Mouse (Mus musculus): ENCODE measurements around the gene Tars2. TPM values are rescaled to one million over a fixed set of nuclear protein-coding genes. Genes with fewer than 3 reads are reported as not detected.

Tars2 gene
- polyA plus RNA-seq, 1 experiment from 2014 or later, result 41.3 TPM

DNA sequence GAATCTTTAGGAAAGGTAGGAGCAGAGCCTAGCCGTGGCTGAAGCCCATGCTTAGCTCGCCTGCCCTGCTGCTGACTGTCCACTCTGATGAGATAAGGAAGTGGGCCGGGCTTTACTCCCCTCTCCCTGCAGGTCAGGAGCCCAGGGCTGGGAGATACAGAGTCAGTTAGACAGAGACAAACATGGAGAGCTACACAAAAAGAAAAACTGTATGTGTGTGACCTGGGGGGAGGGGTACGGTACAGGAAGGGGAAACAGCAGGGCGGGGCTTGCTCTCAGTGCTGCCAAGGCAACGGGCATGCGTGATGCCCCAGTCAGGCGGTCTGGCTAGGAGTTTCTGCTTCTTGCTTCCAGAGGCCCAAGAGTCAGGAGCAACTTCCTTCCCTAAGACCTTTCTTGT lies 19.6 kb downstream of the Tars2 start:
- H3K27me3 ChIP-seq (ENCODE audit: control insufficient read depth, insufficient read depth, low read length), result no peaks in the 10 kb centered on the region
- H3K27ac ChIP-seq (ENCODE audit: low read length), result peak overlapping the region; percentile 93
- WGBS, result 24% methylated on average over 8 of the region's 8 CpGs
- H3K4me2 ChIP-seq (ENCODE audit: low read depth, low read length), result peak overlapping the region; percentile 56
- H3K4me1 ChIP-seq (ENCODE audit: control insufficient read depth, insufficient read depth, low read length), result peaks cover 40% of the 10 kb centered on the region
- ATAC-seq (replicated peaks; ENCODE audit: extremely low read depth, insufficient read depth, low FRiP score), result peak; percentile 49
- peak overlapping the region; percentile 30 for H3K4me3 ChIP-seq (ENCODE audit: low read length)
- H3K9ac ChIP-seq (ENCODE audit: low read length), result peak overlapping the region; percentile 57
- no peaks in the 10 kb centered on the region for H3K9me3 ChIP-seq (replicated peaks; ENCODE audit: control insufficient read depth, low read length)
- peaks cover 22% of the 10 kb centered on the region for H3K36me3 ChIP-seq (ENCODE audit: control insufficient read depth, insufficient read depth)

DNA sequence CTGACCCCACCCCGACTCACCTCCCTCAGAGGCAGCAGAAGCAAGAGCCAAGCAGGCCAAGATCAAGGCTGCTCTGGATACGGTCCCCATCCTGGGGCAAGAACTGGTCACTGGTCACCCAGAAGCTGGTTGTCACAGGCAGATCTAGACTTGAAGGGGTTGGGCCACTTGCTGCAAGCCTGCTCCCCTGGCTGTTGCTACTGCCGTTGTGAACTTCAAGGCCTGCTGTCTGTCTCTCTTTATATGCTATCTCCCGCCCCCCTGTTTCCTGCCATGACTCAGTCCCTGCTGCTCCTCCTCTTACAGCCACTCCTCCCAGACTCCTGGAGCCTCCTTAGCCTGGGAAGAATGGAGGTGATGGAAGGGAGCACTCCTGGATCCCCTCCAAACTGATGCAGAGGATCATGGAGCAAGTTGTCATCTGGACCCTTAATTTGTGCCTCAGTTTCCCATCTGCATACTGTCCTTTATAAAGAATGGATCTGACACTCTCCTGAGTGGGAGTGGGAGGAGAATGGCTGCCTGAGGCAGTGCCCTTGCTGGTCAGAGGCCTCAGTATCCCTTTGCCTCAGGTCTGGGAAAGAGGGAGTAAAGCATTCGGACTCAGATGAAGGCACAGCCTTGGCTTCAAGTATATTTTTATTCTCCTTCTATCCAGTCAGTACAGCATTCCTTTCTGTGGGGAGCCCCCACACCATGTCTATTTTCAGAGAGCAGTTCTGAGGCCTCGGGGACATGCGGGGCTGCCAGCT lies 20.5 kb downstream of the Tars2 start, which contains the start of gene Ecm1:
Gene Ecm1, minus strand, starts transcription at position 217 of the 752 bp plus-strand sequence.
- Histone ChIP-seq H3K4me1 (ENCODE audit: control insufficient read depth, insufficient read depth, low read length) (peaks cover 40% of the 10 kb centered on the region), H3K27me3 (ENCODE audit: control insufficient read depth, insufficient read depth, low read length) (no peaks in the 10 kb centered on the region), H3K9me3 (replicated peaks; ENCODE audit: control insufficient read depth, low read length) (no peaks in the 10 kb centered on the region), H3K9ac (ENCODE audit: low read length) (peak within 1 kb of the TSS; percentile 57), H3K36me3 (ENCODE audit: control insufficient read depth, insufficient read depth) (peaks cover 19% of the 10 kb centered on the region), H3K4me2 (ENCODE audit: low read depth, low read length) (peak within 1 kb of the TSS; percentile 56), H3K27ac (ENCODE audit: low read length) (peak within 1 kb of the TSS; percentile 93), H3K4me3 (ENCODE audit: low read length) (peak within 1 kb of the TSS; percentile 30)
- WGBS, result 32% methylated on average over 7 of the region's 7 CpGs
- peak; percentile 63 for ATAC-seq (replicated peaks; ENCODE audit: extremely low read depth, insufficient read depth, low FRiP score)

DNA sequence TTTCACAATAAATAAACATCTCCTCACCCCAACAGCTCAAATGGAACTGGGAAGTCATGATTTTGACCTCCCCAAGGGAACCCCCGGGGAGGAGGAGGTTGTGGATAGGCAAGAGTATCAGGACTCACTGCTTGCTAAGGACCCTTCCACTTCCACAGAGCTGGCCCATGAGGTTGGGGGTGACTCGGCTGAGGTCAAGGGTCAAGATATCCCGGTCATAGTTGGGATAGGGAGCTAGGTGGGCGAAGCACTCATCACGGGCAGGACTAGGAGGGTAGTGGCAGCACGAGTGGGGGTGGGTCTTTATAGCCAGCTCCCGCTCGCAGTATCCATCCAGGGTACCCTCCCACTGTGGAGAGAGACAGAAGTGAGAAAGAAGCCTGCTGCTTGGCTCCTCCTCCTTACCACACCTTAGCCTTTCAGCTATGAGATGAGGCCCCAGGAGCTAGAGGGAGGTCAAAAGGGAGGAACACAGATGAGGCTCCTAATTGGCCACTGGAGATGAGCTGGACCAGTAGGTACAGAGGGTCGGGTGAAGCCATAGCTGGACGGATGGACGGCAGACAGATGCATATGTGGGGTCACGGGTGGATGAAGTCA lies 24.8 kb downstream of the Tars2 start:
- H3K4me2 ChIP-seq (ENCODE audit: low read depth, low read length), result no peak overlapping the region
- H3K9me3 ChIP-seq (replicated peaks; ENCODE audit: control insufficient read depth, low read length), result no peaks in the 10 kb centered on the region
- 84% methylated on average over 12 of the region's 12 CpGs for WGBS
- no peak for ATAC-seq (replicated peaks; ENCODE audit: extremely low read depth, insufficient read depth, low FRiP score)
- no peak overlapping the region for H3K4me3 ChIP-seq (ENCODE audit: low read length)
- no peak overlapping the region for H3K9ac ChIP-seq (ENCODE audit: low read length)
- H3K27ac ChIP-seq (ENCODE audit: low read length), result no peak overlapping the region
- H3K27me3 ChIP-seq (ENCODE audit: control insufficient read depth, insufficient read depth, low read length), result no peaks in the 10 kb centered on the region
- peaks cover 42% of the 10 kb centered on the region for H3K4me1 ChIP-seq (ENCODE audit: control insufficient read depth, insufficient read depth, low read length)
- peaks cover 6% of the 10 kb centered on the region for H3K36me3 ChIP-seq (ENCODE audit: control insufficient read depth, insufficient read depth)

DNA sequence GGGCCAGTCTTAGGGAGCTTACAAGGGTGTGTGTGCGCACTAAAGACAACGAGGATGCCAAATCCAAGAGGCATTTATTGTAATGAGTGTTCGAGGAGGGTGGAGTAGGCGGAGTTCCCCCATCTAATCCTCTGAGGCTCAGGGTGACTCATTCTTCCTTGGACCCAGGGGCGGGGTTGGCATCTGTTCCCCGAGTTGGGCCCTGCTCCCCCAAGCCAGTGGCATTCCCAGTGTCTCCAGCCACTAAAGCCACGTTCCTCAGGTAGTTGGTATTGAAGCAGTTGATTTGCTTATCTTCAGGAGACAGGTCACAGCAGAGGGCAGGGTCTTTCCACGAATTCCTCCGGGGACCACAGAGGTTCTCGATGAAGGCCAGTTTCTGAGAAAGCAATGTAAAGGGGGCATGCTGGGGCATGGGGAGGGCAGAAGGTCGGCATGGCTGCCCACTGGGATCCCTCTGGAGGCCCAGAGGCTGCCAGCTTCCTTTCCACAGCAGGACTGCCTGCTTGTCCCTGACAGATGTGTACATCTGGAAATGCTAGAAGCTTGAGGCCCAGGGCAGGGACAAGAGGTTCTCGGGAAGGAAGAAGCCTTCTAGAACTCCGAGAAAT lies 25.8 kb downstream of the Tars2 start:
- no peak overlapping the region for H3K4me2 ChIP-seq (ENCODE audit: low read depth, low read length)
- WGBS, result 68% methylated on average over 13 of the region's 13 CpGs
- H3K36me3 ChIP-seq (ENCODE audit: control insufficient read depth, insufficient read depth), result peaks cover 6% of the 10 kb centered on the region
- no peak overlapping the region for H3K4me3 ChIP-seq (ENCODE audit: low read length)
- H3K9ac ChIP-seq (ENCODE audit: low read length), result no peak overlapping the region
- no peak for ATAC-seq (replicated peaks; ENCODE audit: extremely low read depth, insufficient read depth, low FRiP score)
- H3K27ac ChIP-seq (ENCODE audit: low read length), result no peak overlapping the region
- H3K9me3 ChIP-seq (replicated peaks; ENCODE audit: control insufficient read depth, low read length), result no peaks in the 10 kb centered on the region
- peaks cover 32% of the 10 kb centered on the region for H3K4me1 ChIP-seq (ENCODE audit: control insufficient read depth, insufficient read depth, low read length)
- H3K27me3 ChIP-seq (ENCODE audit: control insufficient read depth, insufficient read depth, low read length), result no peaks in the 10 kb centered on the region

DNA sequence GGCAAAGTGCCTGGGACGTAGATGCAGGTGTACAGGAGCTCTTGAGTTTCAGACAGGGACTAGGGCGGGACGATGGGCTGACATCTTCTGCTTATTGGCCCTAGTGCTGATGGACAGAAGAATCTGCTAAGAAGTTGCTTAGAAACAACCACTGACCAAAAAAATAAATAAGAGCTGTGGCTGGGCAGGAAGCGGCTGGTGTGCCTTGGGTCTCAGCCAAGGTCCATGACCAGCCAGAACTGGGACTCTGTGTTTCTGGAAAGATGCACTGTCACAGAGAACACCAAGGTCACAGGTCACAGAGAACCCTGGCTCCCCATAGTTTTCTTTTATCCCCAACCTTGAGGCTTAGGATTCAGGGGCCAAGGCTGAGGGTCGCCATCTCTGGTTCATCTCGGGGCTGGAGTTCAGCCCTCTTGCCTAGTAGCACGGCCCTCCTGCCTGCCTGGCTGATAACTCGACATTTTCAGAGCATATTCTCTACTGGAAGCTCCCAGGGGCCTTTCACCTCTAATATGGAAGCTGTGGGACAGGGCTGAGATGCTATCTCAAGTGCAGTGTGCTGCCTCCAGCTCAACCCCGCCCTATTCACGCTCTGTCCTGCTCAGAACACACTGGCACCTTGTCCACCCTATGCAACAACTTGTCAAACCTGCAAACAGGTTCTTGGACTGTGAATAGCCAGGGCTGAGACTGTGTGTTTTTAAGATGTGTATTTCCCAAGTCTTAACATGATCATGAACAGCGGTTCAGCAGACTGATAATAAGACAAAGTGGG lies 27.1 kb downstream of the Tars2 start:
- H3K9me3 ChIP-seq (replicated peaks; ENCODE audit: control insufficient read depth, low read length), result no peaks in the 10 kb centered on the region

DNA sequence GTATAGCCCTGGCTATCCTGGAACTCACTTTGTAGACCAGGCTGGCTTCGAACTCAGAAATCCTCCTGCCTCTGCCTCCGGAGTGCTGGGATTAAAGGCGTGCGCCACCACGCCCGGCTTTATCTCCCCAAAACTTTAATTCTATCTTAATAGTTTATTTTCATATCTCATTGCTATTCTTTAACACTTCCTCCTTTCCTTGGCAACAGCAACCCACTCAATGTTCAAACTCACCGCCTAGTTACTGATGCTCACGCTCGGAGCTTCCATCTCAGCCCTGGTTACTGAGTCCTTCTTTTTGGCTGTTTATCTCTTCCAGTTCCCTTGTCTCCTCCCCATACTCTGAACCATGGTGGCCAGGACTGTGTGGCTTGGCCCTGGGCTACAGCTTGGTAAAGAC lies 27.7 kb downstream of the Tars2 start:
- Histone ChIP-seq H3K9me3 (replicated peaks; ENCODE audit: control insufficient read depth, low read length) (no peaks in the 10 kb centered on the region), H3K36me3 (ENCODE audit: control insufficient read depth, insufficient read depth) (peaks cover 6% of the 10 kb centered on the region), H3K27ac (ENCODE audit: low read length) (peak overlapping the region; percentile 57), H3K9ac (ENCODE audit: low read length) (no peak overlapping the region), H3K4me2 (ENCODE audit: low read depth, low read length) (no peak overlapping the region), H3K4me1 (ENCODE audit: control insufficient read depth, insufficient read depth, low read length) (peaks cover 20% of the 10 kb centered on the region), H3K4me3 (ENCODE audit: low read length) (no peak overlapping the region), H3K27me3 (ENCODE audit: control insufficient read depth, insufficient read depth, low read length) (no peaks in the 10 kb centered on the region)
- WGBS, result 83% methylated on average over 9 of the region's 9 CpGs
- ATAC-seq (replicated peaks; ENCODE audit: extremely low read depth, insufficient read depth, low FRiP score), result no peak

More for the DNA sequence above, 27.1 kb downstream of the Tars2 start:
- H3K27ac ChIP-seq (ENCODE audit: low read length), result peak overlapping the region; percentile 57
- H3K9ac ChIP-seq (ENCODE audit: low read length), result no peak overlapping the region; the same call in 1 of the 2 replicates
- H3K4me3 ChIP-seq (ENCODE audit: low read length), result no peak overlapping the region
- ATAC-seq (replicated peaks; ENCODE audit: extremely low read depth, insufficient read depth, low FRiP score), result no peak
- H3K4me1 ChIP-seq (ENCODE audit: control insufficient read depth, insufficient read depth, low read length), result peaks cover 26% of the 10 kb centered on the region
- peaks cover 6% of the 10 kb centered on the region for H3K36me3 ChIP-seq (ENCODE audit: control insufficient read depth, insufficient read depth)
- no peaks in the 10 kb centered on the region for H3K27me3 ChIP-seq (ENCODE audit: control insufficient read depth, insufficient read depth, low read length)
- H3K4me2 ChIP-seq (ENCODE audit: low read depth, low read length), result no peak overlapping the region
- 64% methylated on average over 11 of the region's 11 CpGs for WGBS

DNA sequence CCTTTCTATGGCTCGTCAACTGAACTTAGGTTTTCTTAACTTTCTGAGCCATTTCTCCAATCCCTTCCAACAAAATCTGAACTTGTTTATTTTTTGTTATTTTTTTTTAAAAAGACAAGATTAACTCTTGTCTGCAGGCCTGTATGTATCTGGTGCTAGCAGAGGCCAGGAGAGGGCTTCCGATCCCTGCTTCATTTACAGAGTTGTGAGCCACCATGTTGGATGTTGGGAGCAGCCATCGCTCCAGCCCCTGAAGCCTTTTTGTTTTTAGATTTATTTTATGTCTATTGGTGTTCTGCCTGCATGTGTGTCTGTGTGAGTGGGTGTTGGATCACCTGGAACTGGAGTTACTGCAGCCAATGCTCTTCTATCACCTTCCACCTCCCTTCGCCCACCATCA lies 28.2 kb downstream of the Tars2 start:
- no peak overlapping the region for H3K4me3 ChIP-seq (ENCODE audit: low read length)
- H3K9me3 ChIP-seq (replicated peaks; ENCODE audit: control insufficient read depth, low read length), result no peaks in the 10 kb centered on the region
- H3K9ac ChIP-seq (ENCODE audit: low read length), result no peak overlapping the region
- H3K36me3 ChIP-seq (ENCODE audit: control insufficient read depth, insufficient read depth), result peaks cover 6% of the 10 kb centered on the region
- 95% methylated on average over 4 of the region's 4 CpGs for WGBS
- H3K27ac ChIP-seq (ENCODE audit: low read length), result no peak overlapping the region
- no peaks in the 10 kb centered on the region for H3K27me3 ChIP-seq (ENCODE audit: control insufficient read depth, insufficient read depth, low read length)
- H3K4me1 ChIP-seq (ENCODE audit: control insufficient read depth, insufficient read depth, low read length), result peaks cover 20% of the 10 kb centered on the region
- no peak for ATAC-seq (replicated peaks; ENCODE audit: extremely low read depth, insufficient read depth, low FRiP score)
- H3K4me2 ChIP-seq (ENCODE audit: low read depth, low read length), result no peak overlapping the region

DNA sequence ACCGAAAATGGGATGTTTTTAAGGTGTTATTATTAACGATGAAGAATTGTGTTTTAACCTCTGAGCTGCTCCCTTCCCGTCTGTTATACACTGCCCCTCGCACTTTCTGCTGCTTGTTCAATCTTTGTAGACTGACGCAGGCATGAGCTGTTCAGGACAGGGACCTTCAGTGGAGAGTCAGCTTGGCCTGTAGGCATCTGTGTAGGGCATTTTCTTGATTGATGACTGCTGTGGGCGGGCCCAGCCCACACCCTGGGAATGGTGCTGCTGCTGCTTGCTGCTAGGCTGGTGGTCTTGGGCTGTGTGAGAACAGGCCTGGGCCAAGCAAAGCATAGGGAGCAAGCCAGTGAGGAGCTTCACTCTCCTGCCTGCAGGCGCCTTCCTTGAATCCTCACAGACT lies 29.6 kb downstream of the Tars2 start:
- WGBS, result 85% methylated on average over 7 of the region's 7 CpGs
- Histone ChIP-seq H3K36me3 (ENCODE audit: control insufficient read depth, insufficient read depth) (peaks cover 6% of the 10 kb centered on the region), H3K4me1 (ENCODE audit: control insufficient read depth, insufficient read depth, low read length) (peaks cover 15% of the 10 kb centered on the region), H3K4me3 (ENCODE audit: low read length) (no peak overlapping the region), H3K9ac (ENCODE audit: low read length) (no peak overlapping the region), H3K27me3 (ENCODE audit: control insufficient read depth, insufficient read depth, low read length) (no peaks in the 10 kb centered on the region), H3K27ac (ENCODE audit: low read length) (no peak overlapping the region), H3K4me2 (ENCODE audit: low read depth, low read length) (no peak overlapping the region), H3K9me3 (replicated peaks; ENCODE audit: control insufficient read depth, low read length) (no peaks in the 10 kb centered on the region)
- ATAC-seq (replicated peaks; ENCODE audit: extremely low read depth, insufficient read depth, low FRiP score), result no peak
